Mouse (Mus musculus) ES-Bruce4 (cell line): ENCODE data around the gene Lhx4.

Experiments
- CTCF ChIP-seq: IDR thresholded peaks from one replicate; pipeline ENCODE4 v1.8.1; 2011; ENCODE audit warnings: low read depth, low read length
- EP300 ChIP-seq: IDR thresholded peaks from 2 replicates; pipeline ENCODE4 v1.6.1; 2011; ENCODE audit warnings: low read depth, low read length; ENCODE audit not compliant: insufficient read depth
- POLR2A ChIP-seq: IDR thresholded peaks from one replicate; pipeline ENCODE4 v1.8.1; 2011; ENCODE audit warnings: low read length; ENCODE audit not compliant: insufficient read depth

GRCm38 (mm10) chr1:155750517-155751178 lies 836 bp downstream of the Lhx4 start:
- TF ChIP-seq POLR2A = no peak
- no peak for TF ChIP-seq EP300
- TF ChIP-seq CTCF = no peak
